Mouse (Mus musculus) ES-Bruce4 (cell line): ENCODE results near the gene Pax5. TPM values are rescaled to one million over a fixed set of nuclear protein-coding genes. Genes with fewer than 3 reads are reported as not detected.

Experiments
- H3K27ac ChIP-seq: 2 replicates; pipeline ENCODE4 v1.5.1; 2012; ENCODE audit warnings: low read length, inconsistent platforms; ENCODE audit not compliant: insufficient read depth
- H3K27me3 ChIP-seq: 2 replicates; pipeline ENCODE4 v1.6.1; 2012; ENCODE audit warnings: mild to moderate bottlenecking, low read length, inconsistent platforms; ENCODE audit not compliant: control insufficient read depth, poor library complexity, insufficient read depth, severe bottlenecking
- H3K36me3 ChIP-seq: 2 replicates; pipeline ENCODE4 v1.6.1; 2012; ENCODE audit warnings: inconsistent platforms, mild to moderate bottlenecking, low read length, moderate library complexity; ENCODE audit not compliant: control insufficient read depth, poor library complexity, insufficient read depth, severe bottlenecking
- H3K4me1 ChIP-seq: one replicate; pipeline ENCODE4 v1.8.1; 2011; ENCODE audit warnings: low read length; ENCODE audit not compliant: control insufficient read depth, insufficient read depth
- H3K4me3 ChIP-seq: 2 replicates; pipeline ENCODE4 v1.5.1; 2011; ENCODE audit warnings: low read depth, mild to moderate bottlenecking, low read length
- H3K9ac ChIP-seq: 2 replicates; pipeline ENCODE4 v1.6.1; 2012; ENCODE audit warnings: low read depth, mild to moderate bottlenecking, inconsistent platforms; ENCODE audit not compliant: poor library complexity, severe bottlenecking
- H3K9me3 ChIP-seq: replicated peaks from 2 replicates; pipeline ENCODE4 v1.6.1; 2012; ENCODE audit warnings: mild to moderate bottlenecking, low read length, inconsistent platforms; ENCODE audit not compliant: control insufficient read depth, poor library complexity, insufficient read depth, severe bottlenecking
- CTCF ChIP-seq: IDR thresholded peaks from one replicate; pipeline ENCODE4 v1.8.1; 2011; ENCODE audit warnings: low read depth, low read length
- EP300 ChIP-seq: IDR thresholded peaks from 2 replicates; pipeline ENCODE4 v1.6.1; 2011; ENCODE audit warnings: low read depth, low read length; ENCODE audit not compliant: insufficient read depth
- POLR2A ChIP-seq: IDR thresholded peaks from one replicate; pipeline ENCODE4 v1.8.1; 2011; ENCODE audit warnings: low read length; ENCODE audit not compliant: insufficient read depth
- polyA plus RNA-seq: library from polyadenylated mRNA; stranded (reverse); fragments of >200 nt; gene quantifications from 2 replicates; pipeline ENCODE4 v1.2.4, GENCODE M21; 2011; ENCODE audit warnings: low read depth; ENCODE audit not compliant: missing spikeins, insufficient read depth, insufficient read length

Pax5 gene
- polyA plus RNA-seq, 1 experiment, result not detected

GRCm38 (mm10) chr4:44635618-44636017 is 74.7 kb downstream of the Pax5 start:
- H3K27ac ChIP-seq, result no peak overlapping the region
- TF ChIP-seq EP300 (no peak), POLR2A (no peak), CTCF (peak; percentile 56)

GRCm38 (mm10) chr4:44633694-44634524 is 76.4 kb downstream of the Pax5 start:
- H3K4me1 ChIP-seq, result no peaks in the 10 kb centered on the region
- no peaks in the 10 kb centered on the region for H3K36me3 ChIP-seq
- TF ChIP-seq EP300 (no peak), POLR2A (no peak), CTCF (no peak)
- no peak overlapping the region for H3K4me3 ChIP-seq
- no peaks in the 10 kb centered on the region for H3K27me3 ChIP-seq
- no peaks in the 10 kb centered on the region for H3K9me3 ChIP-seq
- H3K9ac ChIP-seq, result no peak overlapping the region
- no peak overlapping the region for H3K27ac ChIP-seq

More at GRCm38 (mm10) chr4:44635618-44636017, 74.7 kb downstream of the Pax5 start:
- no peaks in the 10 kb centered on the region for H3K27me3 ChIP-seq
- no peak overlapping the region for H3K9ac ChIP-seq
- H3K4me3 ChIP-seq, result no peak overlapping the region
- no peaks in the 10 kb centered on the region for H3K4me1 ChIP-seq
- H3K36me3 ChIP-seq, result no peaks in the 10 kb centered on the region
- H3K9me3 ChIP-seq, result no peaks in the 10 kb centered on the region

- Histone ChIP-seq H3K36me3 (no peaks in the 10 kb centered on the region), H3K27ac (no peak overlapping the region)
- TF ChIP-seq EP300, result no peak
- no peak for TF ChIP-seq CTCF
- no peak for TF ChIP-seq POLR2A
Measured at GRCm38 (mm10) chr4:44630059-44630458, 80.2 kb downstream of the Pax5 start.

GRCm38 (mm10) chr4:44627890-44628289 is 82.4 kb downstream of the Pax5 start:
- H3K9me3 ChIP-seq, result no peaks in the 10 kb centered on the region
- no peak overlapping the region for H3K9ac ChIP-seq
- H3K36me3 ChIP-seq, result no peaks in the 10 kb centered on the region
- no peaks in the 10 kb centered on the region for H3K27me3 ChIP-seq
- H3K27ac ChIP-seq, result no peak overlapping the region
- H3K4me3 ChIP-seq, result no peak overlapping the region
- no peaks in the 10 kb centered on the region for H3K4me1 ChIP-seq
- TF ChIP-seq POLR2A, result no peak
- no peak for TF ChIP-seq EP300
- no peak for TF ChIP-seq CTCF

More at GRCm38 (mm10) chr4:44630059-44630458, 80.2 kb downstream of the Pax5 start:
- Histone ChIP-seq H3K4me3 (no peak overlapping the region), H3K4me1 (no peaks in the 10 kb centered on the region), H3K9ac (no peak overlapping the region), H3K9me3 (no peaks in the 10 kb centered on the region), H3K27me3 (no peaks in the 10 kb centered on the region)

GRCm38 (mm10) chr4:44625108-44625424 is 85.2 kb downstream of the Pax5 start:
- Histone ChIP-seq H3K9ac (no peak overlapping the region), H3K9me3 (no peaks in the 10 kb centered on the region), H3K4me1 (no peaks in the 10 kb centered on the region), H3K27ac (no peak overlapping the region), H3K4me3 (no peak overlapping the region), H3K27me3 (no peaks in the 10 kb centered on the region), H3K36me3 (no peaks in the 10 kb centered on the region)
- TF ChIP-seq POLR2A (no peak), EP300 (no peak), CTCF (no peak)
